Mouse (Mus musculus): ENCODE data around the gene Zfp324. TPM values are rescaled to one million over a fixed set of nuclear protein-coding genes. Genes with fewer than 3 reads are reported as not detected.

Zfp324 gene
- polyA plus RNA-seq, 1 experiment from 2014 or later, result 9.8 TPM

DNA sequence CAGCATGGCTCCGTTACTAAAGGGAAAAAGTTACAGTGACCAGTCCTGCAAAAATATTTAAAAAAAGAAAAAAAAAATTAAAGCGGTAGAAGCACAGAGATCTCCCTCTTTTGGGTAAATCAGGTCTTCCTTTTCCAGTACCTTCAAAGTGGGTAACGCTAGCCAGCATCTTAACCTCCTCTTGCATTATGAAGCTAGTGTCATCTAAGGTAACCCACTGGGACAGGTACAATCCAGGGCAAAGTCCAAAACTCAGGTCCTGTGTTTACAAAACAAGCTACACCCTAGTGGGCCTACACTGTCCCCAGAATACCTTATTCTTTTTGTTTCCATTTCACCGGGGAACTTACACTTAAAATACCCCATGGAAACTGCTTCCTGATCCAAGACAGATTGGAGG lies 48.0 kb downstream of the Zfp324 start:
- H3K4me2 ChIP-seq (ENCODE audit: low read depth), result no peak overlapping the region
- no peak for DNase-seq (ENCODE audit: low spot score)
- H3K9me3 ChIP-seq (ENCODE audit: control insufficient read depth, low read length), result no peaks in the 10 kb centered on the region
- H3K36me3 ChIP-seq (ENCODE audit: control insufficient read depth, insufficient read depth, low read length), result no peaks in the 10 kb centered on the region
- no peaks in the 10 kb centered on the region for H3K27me3 ChIP-seq (ENCODE audit: control insufficient read depth, insufficient read depth, low read length)
- WGBS, result 66% methylated on average over 4 of the region's 4 CpGs
- H3K4me3 ChIP-seq (ENCODE audit: low read depth, low read length), result no peak overlapping the region
- no peak overlapping the region for H3K27ac ChIP-seq (ENCODE audit: low read depth, low read length)
- no peak for ATAC-seq (ENCODE audit: insufficient read depth, low FRiP score, low TSS enrichment)
- no peak overlapping the region for H3K9ac ChIP-seq (ENCODE audit: low read length)
- H3K4me1 ChIP-seq (ENCODE audit: control insufficient read depth, insufficient read depth, low read length), result peaks cover 4% of the 10 kb centered on the region; the same call in 1 of the 2 replicates

GRCm38 (mm10) chr7:13014275-13014839 lies 48.7 kb downstream of the Zfp324 start:
- Histone ChIP-seq H3K27ac (ENCODE audit: low read depth, low read length) (no peak overlapping the region), H3K36me3 (ENCODE audit: control insufficient read depth, insufficient read depth, low read length) (no peaks in the 10 kb centered on the region), H3K4me1 (ENCODE audit: control insufficient read depth, insufficient read depth, low read length) (peaks cover 4% of the 10 kb centered on the region; the same call in 1 of the 2 replicates), H3K4me2 (ENCODE audit: low read depth) (no peak overlapping the region), H3K9me3 (ENCODE audit: control insufficient read depth, low read length) (no peaks in the 10 kb centered on the region), H3K27me3 (ENCODE audit: control insufficient read depth, insufficient read depth, low read length) (no peaks in the 10 kb centered on the region), H3K9ac (ENCODE audit: low read length) (no peak overlapping the region), H3K4me3 (ENCODE audit: low read depth, low read length) (no peak overlapping the region)
- DNase-seq (ENCODE audit: low spot score) (no peak), ATAC-seq (ENCODE audit: insufficient read depth, low FRiP score, low TSS enrichment) (no peak)
- 36% methylated on average over 6 of the region's 6 CpGs for WGBS

DNA sequence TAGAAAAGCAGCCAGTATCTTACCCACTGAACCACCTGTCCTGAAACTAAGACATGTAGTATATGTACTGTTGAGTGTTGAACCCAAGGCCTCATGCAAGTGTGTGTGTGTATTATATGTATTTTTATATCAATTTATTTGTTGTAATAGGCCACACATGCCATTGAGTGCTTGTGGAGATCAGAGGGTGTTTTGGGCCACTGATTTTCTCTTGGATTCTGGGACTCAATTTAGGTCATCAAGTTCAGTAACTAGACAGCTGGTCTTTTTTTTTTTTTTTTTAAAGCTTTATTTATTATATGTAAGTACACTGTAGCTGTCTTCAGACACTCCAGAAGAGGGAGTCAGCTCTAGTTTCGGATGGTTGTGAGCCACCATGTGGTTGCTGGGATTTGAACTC lies 49.6 kb downstream of the Zfp324 start:
- ATAC-seq (ENCODE audit: insufficient read depth, low FRiP score, low TSS enrichment) (no peak), DNase-seq (ENCODE audit: low spot score) (no peak)
- Histone ChIP-seq H3K9me3 (ENCODE audit: control insufficient read depth, low read length) (no peaks in the 10 kb centered on the region), H3K27ac (ENCODE audit: low read depth, low read length) (no peak overlapping the region), H3K9ac (ENCODE audit: low read length) (no peak overlapping the region), H3K36me3 (ENCODE audit: control insufficient read depth, insufficient read depth, low read length) (no peaks in the 10 kb centered on the region), H3K4me2 (ENCODE audit: low read depth) (no peak overlapping the region), H3K4me3 (ENCODE audit: low read depth, low read length) (no peak overlapping the region), H3K4me1 (ENCODE audit: control insufficient read depth, insufficient read depth, low read length) (peaks cover 4% of the 10 kb centered on the region; the same call in 1 of the 2 replicates), H3K27me3 (ENCODE audit: control insufficient read depth, insufficient read depth, low read length) (no peaks in the 10 kb centered on the region)
- WGBS, result 81% methylated on average over 1 of the region's 1 CpGs

- peak overlapping the region; percentile 97 for H3K9ac ChIP-seq (ENCODE audit: low read length)
- peak overlapping the region; percentile 98 for H3K4me2 ChIP-seq (ENCODE audit: low read depth)
- ATAC-seq (ENCODE audit: insufficient read depth, low FRiP score, low TSS enrichment), result peak; percentile 67
- peak overlapping the region; percentile 99 for H3K27ac ChIP-seq (ENCODE audit: low read depth, low read length)
- peak; percentile 91 for DNase-seq (ENCODE audit: low spot score)
- H3K27me3 ChIP-seq (ENCODE audit: control insufficient read depth, insufficient read depth, low read length), result no peaks in the 10 kb centered on the region
- 3% methylated on average over 31 of the region's 31 CpGs for WGBS
- no peaks in the 10 kb centered on the region for H3K9me3 ChIP-seq (ENCODE audit: control insufficient read depth, low read length)
- H3K4me3 ChIP-seq (ENCODE audit: low read depth, low read length), result peak overlapping the region; percentile 95
- peaks cover 16% of the 10 kb centered on the region for H3K36me3 ChIP-seq (ENCODE audit: control insufficient read depth, insufficient read depth, low read length)
- H3K4me1 ChIP-seq (ENCODE audit: control insufficient read depth, insufficient read depth, low read length), result peaks cover 13% of the 10 kb centered on the region
These were observed 57.3 kb downstream of the Zfp324 start for GRCm38 (mm10) chr7:13022773-13023535.

Other genes with a start within 250 kb of the Zfp324 start
- gene Vmn2r56, start 230.8 kb upstream of the Zfp324 start, polyA plus RNA-seq (2014; fragmentation: Nextera tagmentation; extraction: Ambion mirVana), result 0.03 TPM in 1 of 2 replicates, not detected in the other
- 12.5 and 13.9 TPM in 2 replicates for gene Zscan18, start 162.2 kb upstream of the Zfp324 start, polyA plus RNA-seq (2014; fragmentation: Nextera tagmentation; extraction: Ambion mirVana)
- 19.2 and 19.9 TPM in 2 replicates for gene Zfp329, start 147.0 kb upstream of the Zfp324 start, polyA plus RNA-seq (2014; fragmentation: Nextera tagmentation; extraction: Ambion mirVana)
- gene Zfp110, start 131.1 kb upstream of the Zfp324 start, polyA plus RNA-seq (2014; fragmentation: Nextera tagmentation; extraction: Ambion mirVana), result 29.4 and 32.7 TPM in 2 replicates
- 7.0 and 8.1 TPM in 2 replicates for gene Zfp128, start 84.7 kb upstream of the Zfp324 start, polyA plus RNA-seq (2014; fragmentation: Nextera tagmentation; extraction: Ambion mirVana)
- 18.3 and 19.7 TPM in 2 replicates for gene Zscan22, start 68.0 kb upstream of the Zfp324 start, polyA plus RNA-seq (2014; fragmentation: Nextera tagmentation; extraction: Ambion mirVana)
- 910 and 930 TPM in 2 replicates for gene Rps5, start 43.5 kb upstream of the Zfp324 start, polyA plus RNA-seq (2014; fragmentation: Nextera tagmentation; extraction: Ambion mirVana)
- gene Rnf225, start 38.4 kb upstream of the Zfp324 start, polyA plus RNA-seq (2014; fragmentation: Nextera tagmentation; extraction: Ambion mirVana), result 0.61 and 0.66 TPM in 2 replicates
- gene Zfp446, start 12.0 kb downstream of the Zfp324 start, polyA plus RNA-seq (2014; fragmentation: Nextera tagmentation; extraction: Ambion mirVana), result 7.1 and 8.2 TPM in 2 replicates
- not detected in 2 replicates for gene Slc27a5, start 32.4 kb downstream of the Zfp324 start, polyA plus RNA-seq (2014; fragmentation: Nextera tagmentation; extraction: Ambion mirVana)
- 512 and 523 TPM in 2 replicates for gene Trim28, start 33.3 kb downstream of the Zfp324 start, polyA plus RNA-seq (2014; fragmentation: Nextera tagmentation; extraction: Ambion mirVana)
- 30.7 and 33.5 TPM in 2 replicates for gene Zbtb45, start 44.2 kb downstream of the Zfp324 start, polyA plus RNA-seq (2014; fragmentation: Nextera tagmentation; extraction: Ambion mirVana)
- gene Chmp2a, start 69.0 kb downstream of the Zfp324 start, polyA plus RNA-seq (2014; fragmentation: Nextera tagmentation; extraction: Ambion mirVana), result 120 and 126 TPM in 2 replicates
- 189 and 194 TPM in 2 replicates for gene Ube2m, start 72.4 kb downstream of the Zfp324 start, polyA plus RNA-seq (2014; fragmentation: Nextera tagmentation; extraction: Ambion mirVana)
- 1.7 and 2.2 TPM in 2 replicates for gene Mzf1, start 88.9 kb downstream of the Zfp324 start, polyA plus RNA-seq (2014; fragmentation: Nextera tagmentation; extraction: Ambion mirVana)
- gene Vmn1r85, start 129.3 kb downstream of the Zfp324 start, polyA plus RNA-seq (2014; fragmentation: Nextera tagmentation; extraction: Ambion mirVana), result not detected in 2 replicates
- gene Vmn1r86, start 154.1 kb downstream of the Zfp324 start, polyA plus RNA-seq (2014; fragmentation: Nextera tagmentation; extraction: Ambion mirVana), result not detected in 2 replicates
- gene Vmn1r87, start 174.3 kb downstream of the Zfp324 start, polyA plus RNA-seq (2014; fragmentation: Nextera tagmentation; extraction: Ambion mirVana), result not detected in 2 replicates
- not detected in 2 replicates for gene Vmn1r88, start 193.7 kb downstream of the Zfp324 start, polyA plus RNA-seq (2014; fragmentation: Nextera tagmentation; extraction: Ambion mirVana)
- not detected in 2 replicates for gene Vmn1r89, start 247.2 kb downstream of the Zfp324 start, polyA plus RNA-seq (2014; fragmentation: Nextera tagmentation; extraction: Ambion mirVana)